Mouse (Mus musculus): ENCODE results near the gene Kcmf1. TPM values are rescaled to one million over a fixed set of nuclear protein-coding genes. Genes with fewer than 3 reads are reported as not detected.

Kcmf1 gene
- polyA plus RNA-seq, 1 experiment from 2014 or later = 44.7 TPM

- no peak overlapping the region for H3K9ac ChIP-seq (ENCODE audit: low read depth, low read length)
Measured at GRCm38 (mm10) chr6:72851633-72852032, 48.1 kb downstream of the Kcmf1 start.

GRCm38 (mm10) chr6:72841986-72842502 lies 57.7 kb downstream of the Kcmf1 start:
- no peak overlapping the region for H3K4me2 ChIP-seq
- no peak overlapping the region for H3K27ac ChIP-seq (ENCODE audit: low read depth, low read length)
- H3K4me1 ChIP-seq (ENCODE audit: control insufficient read depth, insufficient read depth, low read length) = no peaks in the 10 kb centered on the region
- no peaks in the 10 kb centered on the region for H3K27me3 ChIP-seq (ENCODE audit: control insufficient read depth, insufficient read depth, low read length)
- WGBS (ENCODE audit: insufficient replicate concordance) = 84% methylated on average over 7 of the region's 7 CpGs
- no peak for ATAC-seq (replicated peaks; ENCODE audit: insufficient number of reproducible peaks, low FRiP score, low TSS enrichment)
- H3K9me3 ChIP-seq (replicated peaks; ENCODE audit: control insufficient read depth, low read length) = no peaks in the 10 kb centered on the region
- no peak overlapping the region for H3K9ac ChIP-seq (ENCODE audit: low read depth, low read length)
- peaks cover 28% of the 10 kb centered on the region for H3K36me3 ChIP-seq (ENCODE audit: control insufficient read depth, insufficient read depth, low read length)
- no peak overlapping the region for H3K4me3 ChIP-seq (ENCODE audit: low read depth, low read length)

More at GRCm38 (mm10) chr6:72851633-72852032, 48.1 kb downstream of the Kcmf1 start:
- Histone ChIP-seq H3K4me1 (ENCODE audit: control insufficient read depth, insufficient read depth, low read length) (no peaks in the 10 kb centered on the region), H3K36me3 (ENCODE audit: control insufficient read depth, insufficient read depth, low read length) (peaks cover 40% of the 10 kb centered on the region), H3K27me3 (ENCODE audit: control insufficient read depth, insufficient read depth, low read length) (no peaks in the 10 kb centered on the region), H3K27ac (ENCODE audit: low read depth, low read length) (no peak overlapping the region), H3K4me2 (no peak overlapping the region), H3K9me3 (replicated peaks; ENCODE audit: control insufficient read depth, low read length) (no peaks in the 10 kb centered on the region), H3K4me3 (ENCODE audit: low read depth, low read length) (no peak overlapping the region)
- WGBS (ENCODE audit: insufficient replicate concordance) = 83% methylated on average over 5 of the region's 5 CpGs
- ATAC-seq (replicated peaks; ENCODE audit: insufficient number of reproducible peaks, low FRiP score, low TSS enrichment) = no peak; the same call in 1 of the 2 replicates

- no peaks in the 10 kb centered on the region for H3K9me3 ChIP-seq (replicated peaks; ENCODE audit: control insufficient read depth, low read length)
- H3K27ac ChIP-seq (ENCODE audit: low read depth, low read length) = no peak overlapping the region
- H3K9ac ChIP-seq (ENCODE audit: low read depth, low read length) = no peak overlapping the region
- peaks cover 19% of the 10 kb centered on the region for H3K36me3 ChIP-seq (ENCODE audit: control insufficient read depth, insufficient read depth, low read length)
- H3K4me2 ChIP-seq = no peak overlapping the region
- no peak overlapping the region for H3K4me3 ChIP-seq (ENCODE audit: low read depth, low read length)
- WGBS (ENCODE audit: insufficient replicate concordance) = 87% methylated on average over 13 of the region's 13 CpGs
- no peaks in the 10 kb centered on the region for H3K27me3 ChIP-seq (ENCODE audit: control insufficient read depth, insufficient read depth, low read length)
- H3K4me1 ChIP-seq (ENCODE audit: control insufficient read depth, insufficient read depth, low read length) = no peaks in the 10 kb centered on the region
- no peak for ATAC-seq (replicated peaks; ENCODE audit: insufficient number of reproducible peaks, low FRiP score, low TSS enrichment)
Measured at GRCm38 (mm10) chr6:72840867-72841780, 58.7 kb downstream of the Kcmf1 start.

GRCm38 (mm10) chr6:72837756-72838155 lies 62.0 kb downstream of the Kcmf1 start:
- Histone ChIP-seq H3K27ac (ENCODE audit: low read depth, low read length) (no peak overlapping the region), H3K4me2 (no peak overlapping the region), H3K27me3 (ENCODE audit: control insufficient read depth, insufficient read depth, low read length) (no peaks in the 10 kb centered on the region), H3K9me3 (replicated peaks; ENCODE audit: control insufficient read depth, low read length) (no peaks in the 10 kb centered on the region), H3K36me3 (ENCODE audit: control insufficient read depth, insufficient read depth, low read length) (0 out of 2 replicates have a peak, but pooled peaks cover 2% of the 10 kb centered on the region), H3K4me1 (ENCODE audit: control insufficient read depth, insufficient read depth, low read length) (no peaks in the 10 kb centered on the region), H3K4me3 (ENCODE audit: low read depth, low read length) (no peak overlapping the region), H3K9ac (ENCODE audit: low read depth, low read length) (no peak overlapping the region)
- WGBS (ENCODE audit: insufficient replicate concordance) = 91% methylated on average over 4 of the region's 4 CpGs
- no peak for ATAC-seq (replicated peaks; ENCODE audit: insufficient number of reproducible peaks, low FRiP score, low TSS enrichment)

- no peak overlapping the region for H3K9ac ChIP-seq (ENCODE audit: low read depth, low read length)
- no peaks in the 10 kb centered on the region for H3K36me3 ChIP-seq (ENCODE audit: control insufficient read depth, insufficient read depth, low read length)
- H3K9me3 ChIP-seq (replicated peaks; ENCODE audit: control insufficient read depth, low read length) = no peaks in the 10 kb centered on the region
- 72% methylated on average over 4 of the region's 4 CpGs for WGBS (ENCODE audit: insufficient replicate concordance)
- H3K27ac ChIP-seq (ENCODE audit: low read depth, low read length) = no peak overlapping the region
- no peaks in the 10 kb centered on the region for H3K27me3 ChIP-seq (ENCODE audit: control insufficient read depth, insufficient read depth, low read length)
- no peak for ATAC-seq (replicated peaks; ENCODE audit: insufficient number of reproducible peaks, low FRiP score, low TSS enrichment)
- H3K4me1 ChIP-seq (ENCODE audit: control insufficient read depth, insufficient read depth, low read length) = no peaks in the 10 kb centered on the region
- no peak overlapping the region for H3K4me2 ChIP-seq
- H3K4me3 ChIP-seq (ENCODE audit: low read depth, low read length) = no peak overlapping the region
Measured at GRCm38 (mm10) chr6:72834518-72834917, 65.3 kb downstream of the Kcmf1 start.

- no peaks in the 10 kb centered on the region for H3K36me3 ChIP-seq (ENCODE audit: control insufficient read depth, insufficient read depth, low read length)
- no peak overlapping the region for H3K4me3 ChIP-seq (ENCODE audit: low read depth, low read length)
- no peaks in the 10 kb centered on the region for H3K9me3 ChIP-seq (replicated peaks; ENCODE audit: control insufficient read depth, low read length)
- H3K4me1 ChIP-seq (ENCODE audit: control insufficient read depth, insufficient read depth, low read length) = no peaks in the 10 kb centered on the region
- H3K27me3 ChIP-seq (ENCODE audit: control insufficient read depth, insufficient read depth, low read length) = no peaks in the 10 kb centered on the region
- H3K9ac ChIP-seq (ENCODE audit: low read depth, low read length) = no peak overlapping the region
- 47% methylated on average over 3 of the region's 3 CpGs for WGBS (ENCODE audit: insufficient replicate concordance)
- no peak for ATAC-seq (replicated peaks; ENCODE audit: insufficient number of reproducible peaks, low FRiP score, low TSS enrichment)
- no peak overlapping the region for H3K4me2 ChIP-seq
- H3K27ac ChIP-seq (ENCODE audit: low read depth, low read length) = no peak overlapping the region
Measured at GRCm38 (mm10) chr6:72831858-72832257, 67.9 kb downstream of the Kcmf1 start.

GRCm38 (mm10) chr6:72831276-72831675 lies 68.5 kb downstream of the Kcmf1 start:
- H3K27me3 ChIP-seq (ENCODE audit: control insufficient read depth, insufficient read depth, low read length) = no peaks in the 10 kb centered on the region
- H3K4me2 ChIP-seq = no peak overlapping the region
- ATAC-seq (replicated peaks; ENCODE audit: insufficient number of reproducible peaks, low FRiP score, low TSS enrichment) = no peak
- 25% methylated on average over 3 of the region's 3 CpGs for WGBS (ENCODE audit: insufficient replicate concordance)
- no peaks in the 10 kb centered on the region for H3K9me3 ChIP-seq (replicated peaks; ENCODE audit: control insufficient read depth, low read length)
- no peak overlapping the region for H3K27ac ChIP-seq (ENCODE audit: low read depth, low read length)
- H3K36me3 ChIP-seq (ENCODE audit: control insufficient read depth, insufficient read depth, low read length) = no peaks in the 10 kb centered on the region
- no peaks in the 10 kb centered on the region for H3K4me1 ChIP-seq (ENCODE audit: control insufficient read depth, insufficient read depth, low read length)
- H3K4me3 ChIP-seq (ENCODE audit: low read depth, low read length) = no peak overlapping the region
- H3K9ac ChIP-seq (ENCODE audit: low read depth, low read length) = no peak overlapping the region

GRCm38 (mm10) chr6:72828857-72829256 lies 70.9 kb downstream of the Kcmf1 start:
- Histone ChIP-seq H3K9ac (ENCODE audit: low read depth, low read length) (no peak overlapping the region), H3K4me1 (ENCODE audit: control insufficient read depth, insufficient read depth, low read length) (0 out of 2 replicates have a peak, but pooled peaks cover 9% of the 10 kb centered on the region), H3K9me3 (replicated peaks; ENCODE audit: control insufficient read depth, low read length) (no peaks in the 10 kb centered on the region), H3K27me3 (ENCODE audit: control insufficient read depth, insufficient read depth, low read length) (no peaks in the 10 kb centered on the region), H3K27ac (ENCODE audit: low read depth, low read length) (no peak overlapping the region), H3K36me3 (ENCODE audit: control insufficient read depth, insufficient read depth, low read length) (no peaks in the 10 kb centered on the region), H3K4me2 (no peak overlapping the region), H3K4me3 (ENCODE audit: low read depth, low read length) (no peak overlapping the region)
- WGBS (ENCODE audit: insufficient replicate concordance) = 79% methylated on average over 3 of the region's 3 CpGs
- ATAC-seq (replicated peaks; ENCODE audit: insufficient number of reproducible peaks, low FRiP score, low TSS enrichment) = no peak
